Mouse (Mus musculus): Measurements from ENCODE around the gene Ank2. TPM values are rescaled to one million over a fixed set of nuclear protein-coding genes. Genes with fewer than 3 reads are reported as not detected.
"Not testable (repeated sequence)": the region's sequence is repeated elsewhere in the genome, so short reads cannot be mapped to it uniquely, and the experiment has no call there.

Gene Ank2
- total RNA-seq, 2 experiments from 2014 or later: 884 to 907 TPM

- DNase-seq (ENCODE audit: low spot score in 2 of 2): no peak
Observed at GRCm38 (mm10) chr3:127362611-127363393, 136.3 kb downstream of the Ank2 start.

- DNase-seq (ENCODE audit: low spot score in 2 of 2): no peak
Observed at GRCm38 (mm10) chr3:127361846-127362245, 137.3 kb downstream of the Ank2 start.

- DNase-seq (ENCODE audit: low spot score in 2 of 2): no peak
Observed at GRCm38 (mm10) chr3:127361384-127361783, 137.8 kb downstream of the Ank2 start.

DNA sequence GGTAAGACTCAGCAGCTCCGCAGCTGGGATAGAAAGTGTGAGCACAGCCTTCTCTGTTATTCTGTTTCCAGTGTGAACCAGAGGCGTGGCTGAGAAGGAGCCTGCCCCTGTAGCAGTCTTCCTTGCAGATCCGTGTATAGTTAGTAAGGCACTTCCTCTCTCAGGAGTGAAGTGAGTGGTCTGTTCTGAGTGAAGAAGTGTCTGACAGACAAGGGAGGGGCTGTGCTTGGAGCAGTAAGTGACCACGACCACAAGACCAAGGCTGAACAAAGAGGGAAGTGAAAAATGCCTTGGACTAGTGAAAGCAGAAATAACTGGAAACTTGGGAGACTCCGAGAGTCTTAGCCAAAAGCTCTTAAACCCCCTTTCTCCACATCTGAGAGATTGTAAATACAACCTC is 143.9 kb downstream of the Ank2 start:
- no peak for DNase-seq (ENCODE audit: low spot score in 2 of 2)

GRCm38 (mm10) chr3:127350602-127351362 is 148.4 kb downstream of the Ank2 start:
- no peak for DNase-seq (ENCODE audit: low spot score in 2 of 2)

DNA sequence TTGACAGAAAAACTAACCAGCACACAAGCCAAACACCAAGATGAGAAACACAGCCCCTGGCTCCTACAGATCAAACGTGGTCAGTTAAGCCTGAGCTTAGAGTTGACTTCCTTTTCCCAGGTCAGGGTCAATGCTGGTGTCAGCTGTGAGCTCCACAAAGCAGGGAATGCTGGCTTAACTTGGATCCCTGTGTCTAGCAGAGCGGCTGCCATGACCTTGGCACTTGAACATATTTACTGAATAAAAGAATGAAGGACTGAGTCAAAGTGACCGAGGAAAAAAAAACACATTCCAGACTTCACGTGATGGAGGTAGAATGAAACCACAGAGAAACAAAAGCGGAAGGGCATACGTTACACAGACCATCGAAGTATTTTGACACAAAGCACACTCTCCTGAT is 150.2 kb downstream of the Ank2 start:
- DNase-seq (ENCODE audit: low spot score in 2 of 2): no peak

DNA sequence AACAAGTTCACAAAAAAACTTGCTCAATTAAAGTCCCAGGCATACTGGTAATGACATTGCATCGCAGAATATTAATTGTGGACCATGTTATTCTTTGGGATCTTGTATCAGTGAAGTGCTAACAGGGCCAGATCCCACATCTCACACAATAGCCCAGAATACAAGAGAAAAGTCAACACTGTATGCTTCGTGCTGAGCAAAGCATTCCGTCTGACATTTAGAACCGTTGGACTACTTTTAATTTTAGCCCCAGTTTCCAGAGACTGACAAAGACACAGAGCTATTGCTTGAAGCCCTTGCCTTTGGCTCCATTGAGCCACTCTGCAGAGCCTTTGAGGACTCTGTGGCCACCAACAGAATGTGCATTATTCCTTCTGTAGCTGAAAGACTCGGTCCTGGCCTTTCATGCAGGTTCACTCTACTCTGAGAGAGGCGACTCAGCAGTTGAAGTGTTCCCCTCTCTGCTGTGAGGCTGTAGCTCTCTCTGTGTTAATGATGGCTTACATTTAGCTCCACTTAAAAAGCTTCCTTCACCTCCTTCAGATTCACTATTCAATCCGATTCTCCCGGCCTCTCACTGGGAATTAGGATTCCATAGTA is 153.2 kb downstream of the Ank2 start:
- no peak for DNase-seq (ENCODE audit: low spot score in 2 of 2)

- DNase-seq (ENCODE audit: low spot score in 2 of 2): no peak
Observed at GRCm38 (mm10) chr3:127341300-127341699, 157.8 kb downstream of the Ank2 start.

- no peak for DNase-seq (ENCODE audit: low spot score in 2 of 2)
Observed at GRCm38 (mm10) chr3:127334876-127335275, 164.3 kb downstream of the Ank2 start.

DNA sequence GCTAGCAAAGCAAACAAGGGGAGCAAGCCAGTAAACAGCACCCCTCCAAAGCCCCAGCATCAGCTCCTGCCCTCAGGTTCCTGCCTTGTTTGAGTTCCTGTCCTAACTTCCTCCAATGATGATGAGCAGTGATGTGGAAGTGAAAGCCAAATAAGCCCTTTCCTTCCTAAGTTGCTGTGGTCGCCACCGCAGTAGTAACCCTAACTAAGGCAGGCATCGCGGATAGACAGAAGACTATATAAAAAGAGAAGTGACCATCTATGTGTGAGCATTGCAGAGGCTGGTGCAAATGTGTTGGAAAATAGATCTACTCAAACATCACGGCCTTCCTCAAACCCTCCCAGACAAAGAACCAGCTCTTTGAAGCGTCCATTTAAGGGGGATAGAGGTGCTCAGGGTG is 167.6 kb downstream of the Ank2 start:
- DNase-seq (ENCODE audit: low spot score in 2 of 2): no peak

- DNase-seq (ENCODE audit: low spot score in 2 of 2): no peak
Observed at GRCm38 (mm10) chr3:127326355-127326754, 172.8 kb downstream of the Ank2 start.

- DNase-seq (ENCODE audit: low spot score in 2 of 2): peak; percentile 38 to 56
Observed at GRCm38 (mm10) chr3:127322870-127323269, 176.3 kb downstream of the Ank2 start.

GRCm38 (mm10) chr3:127321645-127322044 is 177.5 kb downstream of the Ank2 start:
- DNase-seq (ENCODE audit: low spot score in 2 of 2): no peak

GRCm38 (mm10) chr3:127321031-127321430 is 178.1 kb downstream of the Ank2 start:
- DNase-seq (ENCODE audit: low spot score in 2 of 2): not testable (repeated sequence)

GRCm38 (mm10) chr3:127320311-127320710 is 178.8 kb downstream of the Ank2 start:
- no peak for DNase-seq (ENCODE audit: low spot score in 2 of 2)

GRCm38 (mm10) chr3:127317641-127318040 is 181.5 kb downstream of the Ank2 start:
- no peak for DNase-seq (ENCODE audit: low spot score in 2 of 2)

- DNase-seq (ENCODE audit: low spot score in 2 of 2): no peak
Observed at GRCm38 (mm10) chr3:127316717-127317116, 182.4 kb downstream of the Ank2 start.

DNA sequence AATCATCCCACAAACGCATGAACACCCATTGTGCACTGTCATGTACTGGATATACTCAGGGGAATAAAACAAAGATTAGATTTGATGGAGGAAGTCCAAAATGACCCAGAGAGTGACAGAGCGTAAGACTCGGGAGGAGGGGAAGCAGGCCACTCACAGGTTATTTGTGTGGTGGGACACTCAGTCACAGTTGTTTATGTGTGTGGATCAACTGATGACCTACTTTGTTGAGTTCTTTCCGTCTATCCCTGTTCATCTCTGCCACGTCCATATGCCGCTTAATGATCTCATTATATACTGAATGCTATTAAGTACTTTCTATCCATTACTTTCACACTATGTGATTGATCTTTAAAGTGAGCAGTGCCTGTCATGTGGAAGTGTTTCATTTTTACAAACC is 187.6 kb downstream of the Ank2 start:
- DNase-seq (ENCODE audit: low spot score in 2 of 2): no peak

GRCm38 (mm10) chr3:127310079-127310478 is 189.1 kb downstream of the Ank2 start:
- DNase-seq (ENCODE audit: low spot score in 2 of 2): no peak

- DNase-seq (ENCODE audit: low spot score in 2 of 2): no peak
Observed at GRCm38 (mm10) chr3:127303957-127304553, 195.1 kb downstream of the Ank2 start.

DNA sequence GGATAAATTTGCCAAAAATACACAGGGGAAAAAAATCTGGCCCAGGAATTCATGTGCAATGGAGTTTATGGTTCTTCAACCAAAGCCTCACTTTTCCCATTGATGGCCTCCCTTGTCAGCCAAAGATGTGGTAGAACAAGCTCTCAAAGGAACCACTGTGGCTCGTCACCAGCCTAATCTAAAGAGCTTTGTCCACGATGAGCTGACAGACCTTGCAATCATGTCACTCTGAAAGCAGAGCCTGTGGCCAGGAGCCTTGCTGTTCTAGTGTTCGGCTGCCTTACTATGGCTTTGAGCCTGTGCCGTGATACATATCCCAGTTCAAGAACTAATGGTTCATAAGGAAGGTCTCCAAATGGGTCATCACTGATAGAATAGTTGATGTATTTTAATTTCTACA is 196.1 kb downstream of the Ank2 start:
- no peak for DNase-seq (ENCODE audit: low spot score in 2 of 2)

GRCm38 (mm10) chr3:127300790-127301189 is 198.4 kb downstream of the Ank2 start:
- no peak for DNase-seq (ENCODE audit: low spot score in 2 of 2)

All from layer of hippocampus, postnatal 10 days (tissue).